Mouse (Mus musculus) stomach, postnatal 0 days (tissue): Measurements from ENCODE around the gene Prr13. TPM values are rescaled to one million over a fixed set of nuclear protein-coding genes. Genes with fewer than 3 reads are reported as not detected.

ENCODE experiments used
- ATAC-seq: fragments of 200-750 bp; cut with Nextera tagmentation; 2 replicates; pipeline ENCODE4 v1.8.0; 2017; ENCODE audit not compliant: low FRiP score, low TSS enrichment
- DNase-seq: peaks from one replicate; pipeline ENCODE4 v3.0.0-alpha.2; 2016; ENCODE audit warnings: low spot score
- H3K27ac ChIP-seq: fragments of 300-500 bp; sonication (generic); replicated peaks from 2 replicates; pipeline ENCODE4 v1.5.1; 2014; ENCODE audit warnings: mild to moderate bottlenecking, control low read depth
- H3K27me3 ChIP-seq: fragments of 300-500 bp; sonication (generic); 2 replicates; pipeline ENCODE4 v1.6.1; 2014; ENCODE audit warnings: low read length; ENCODE audit not compliant: control insufficient read depth, insufficient read depth
- H3K36me3 ChIP-seq: fragments of 300-500 bp; sonication (generic); 2 replicates; pipeline ENCODE4 v1.6.1; 2014; ENCODE audit warnings: low read length, mixed read lengths; ENCODE audit not compliant: control insufficient read depth, insufficient read depth
- H3K4me1 ChIP-seq: fragments of 300-500 bp; sonication (generic); replicated peaks from 2 replicates; pipeline ENCODE4 v1.6.1; 2014; ENCODE audit warnings: antibody characterized with exemption; ENCODE audit not compliant: control insufficient read depth, insufficient read depth
- H3K4me2 ChIP-seq: fragments of 300-500 bp; sonication (generic); replicated peaks from 2 replicates; pipeline ENCODE4 v1.6.1; 2014; ENCODE audit warnings: low read depth, mild to moderate bottlenecking, control low read depth, moderate library complexity
- H3K4me3 ChIP-seq: fragments of 300-500 bp; sonication (generic); 2 replicates; pipeline ENCODE4 v1.5.1; 2014; ENCODE audit warnings: low read depth, low read length, control low read depth
- H3K9ac ChIP-seq: fragments of 300-500 bp; sonication (generic); 2 replicates; pipeline ENCODE4 v1.6.1; 2014; ENCODE audit warnings: mild to moderate bottlenecking, low read length, control low read depth, mixed read lengths
- H3K9me3 ChIP-seq: fragments of 300-500 bp; sonication (generic); 2 replicates; pipeline ENCODE4 v1.6.1; 2016; ENCODE audit warnings: low read length; ENCODE audit not compliant: control insufficient read depth
- CTCF ChIP-seq: IDR thresholded peaks from 2 replicates; pipeline ENCODE4 v1.5.1; 2016; ENCODE audit warnings: antibody characterized with exemption, low read depth, mild to moderate bottlenecking, moderate library complexity
- EP300 ChIP-seq: optimal IDR thresholded peaks from 2 replicates; pipeline ENCODE3; 2016; ENCODE audit warnings: antibody characterized with exemption
- WGBS: fragments of 180-500 bp; shearing (Covaris S2); extraction: QIAGEN DNeasy Blood & Tissue Kit; methylation state at CpG from one replicate; pipeline ENCODE4 v1.1.7; 2014; 5-methylcytosine and 5-hydroxymethylcytosine counted together
- polyA plus RNA-seq: library from polyadenylated mRNA; unstranded; fragments of >200 nt; fragmentation: Nextera tagmentation; extraction: Ambion mirVana; gene quantifications from 2 replicates; pipeline ENCODE4 v1.2.1, GENCODE M21; 2015

Gene Prr13
- polyA plus RNA-seq, 1 experiment from 2014 or later: 339 TPM

- no peak for TF ChIP-seq EP300
- no peak for TF ChIP-seq CTCF
- H3K4me2 ChIP-seq: no peak overlapping the region
- H3K9me3 ChIP-seq: no peaks in the 10 kb centered on the region
- H3K27me3 ChIP-seq: no peaks in the 10 kb centered on the region
- H3K9ac ChIP-seq: no peak overlapping the region
- peaks cover 22% of the 10 kb centered on the region for H3K36me3 ChIP-seq
- DNase-seq (no peak), ATAC-seq (no peak)
- H3K27ac ChIP-seq: no peak overlapping the region
- H3K4me1 ChIP-seq: no peaks in the 10 kb centered on the region
- 87% methylated on average over 1 of the region's 1 CpGs for WGBS
- no peak overlapping the region for H3K4me3 ChIP-seq
Measured at GRCm38 (mm10) chr15:102506864-102507263, 48.0 kb downstream of the Prr13 start.

- H3K27ac ChIP-seq: no peak overlapping the region
- H3K9ac ChIP-seq: no peak overlapping the region
- DNase-seq (no peak), ATAC-seq (no peak)
- no peaks in the 10 kb centered on the region for H3K9me3 ChIP-seq
- H3K4me1 ChIP-seq: no peaks in the 10 kb centered on the region
- TF ChIP-seq CTCF: no peak
- TF ChIP-seq EP300: no peak
- H3K4me3 ChIP-seq: no peak overlapping the region
- peaks cover 18% of the 10 kb centered on the region for H3K36me3 ChIP-seq
- H3K4me2 ChIP-seq: no peak overlapping the region
- H3K27me3 ChIP-seq: no peaks in the 10 kb centered on the region
Measured at GRCm38 (mm10) chr15:102507561-102507960, 48.7 kb downstream of the Prr13 start.

GRCm38 (mm10) chr15:102508336-102508735, 49.5 kb downstream of the Prr13 start:
- Histone ChIP-seq H3K4me3 (no peak overlapping the region), H3K9me3 (no peaks in the 10 kb centered on the region), H3K27ac (no peak overlapping the region), H3K4me1 (no peaks in the 10 kb centered on the region), H3K36me3 (peaks cover 13% of the 10 kb centered on the region; the same call in 1 of the 2 replicates), H3K9ac (no peak overlapping the region), H3K27me3 (no peaks in the 10 kb centered on the region), H3K4me2 (no peak overlapping the region)
- no peak for DNase-seq
- TF ChIP-seq CTCF (no peak), EP300 (no peak)
- WGBS: 72% methylated on average over 3 of the region's 3 CpGs
- no peak for ATAC-seq

- ATAC-seq: peak; percentile 39; the same call in 1 of the 2 replicates
- no peak for DNase-seq
- no peak for TF ChIP-seq CTCF
- no peak for TF ChIP-seq EP300
Measured at GRCm38 (mm10) chr15:102510110-102510509, 51.3 kb downstream of the Prr13 start.

GRCm38 (mm10) chr15:102510590-102511284, 51.9 kb downstream of the Prr13 start:
- peak; percentile 90 for ATAC-seq
- H3K27me3 ChIP-seq: no peaks in the 10 kb centered on the region
- peak overlapping the region; percentile 78 for H3K27ac ChIP-seq
- no peaks in the 10 kb centered on the region for H3K9me3 ChIP-seq
- H3K4me1 ChIP-seq: no peaks in the 10 kb centered on the region
- peak overlapping the region; percentile 68 for H3K9ac ChIP-seq
- peak overlapping the region; percentile 65 for H3K4me3 ChIP-seq
- peak overlapping the region; percentile 96 for H3K4me2 ChIP-seq
- no peaks in the 10 kb centered on the region for H3K36me3 ChIP-seq
- no peak; the same call in 1 of the 2 replicates for TF ChIP-seq CTCF
- TF ChIP-seq EP300: no peak
- peak; percentile 88 for DNase-seq
- WGBS: 3% methylated on average over 30 of the region's 34 CpGs

More at GRCm38 (mm10) chr15:102510110-102510509, 51.3 kb downstream of the Prr13 start:
- peaks cover 3% of the 10 kb centered on the region; the same call in 1 of the 2 replicates for H3K36me3 ChIP-seq
- H3K27me3 ChIP-seq: no peaks in the 10 kb centered on the region
- H3K9ac ChIP-seq: peak overlapping the region; percentile 68
- H3K4me2 ChIP-seq: peak overlapping the region; percentile 96
- peak overlapping the region; percentile 78 for H3K27ac ChIP-seq
- peak overlapping the region; percentile 65 for H3K4me3 ChIP-seq
- 6% methylated on average over 9 of the region's 9 CpGs for WGBS
- no peaks in the 10 kb centered on the region for H3K9me3 ChIP-seq
- no peaks in the 10 kb centered on the region for H3K4me1 ChIP-seq

GRCm38 (mm10) chr15:102511285-102511833, 52.5 kb downstream of the Prr13 start:
- Histone ChIP-seq H3K9ac (no peak overlapping the region), H3K4me1 (no peaks in the 10 kb centered on the region), H3K9me3 (no peaks in the 10 kb centered on the region), H3K4me3 (no peak overlapping the region), H3K4me2 (peak overlapping the region; percentile 96), H3K36me3 (no peaks in the 10 kb centered on the region), H3K27ac (peak overlapping the region; percentile 67; the same call in 1 of the 2 replicates), H3K27me3 (no peaks in the 10 kb centered on the region)
- TF ChIP-seq CTCF (no peak), EP300 (no peak)
- WGBS: 15% methylated on average over 6 of the region's 6 CpGs
- ATAC-seq (no peak), DNase-seq (no peak)
